Comparison of ENCODE assay signal across 24 mouse cellular contexts in the genomic region with DNA sequence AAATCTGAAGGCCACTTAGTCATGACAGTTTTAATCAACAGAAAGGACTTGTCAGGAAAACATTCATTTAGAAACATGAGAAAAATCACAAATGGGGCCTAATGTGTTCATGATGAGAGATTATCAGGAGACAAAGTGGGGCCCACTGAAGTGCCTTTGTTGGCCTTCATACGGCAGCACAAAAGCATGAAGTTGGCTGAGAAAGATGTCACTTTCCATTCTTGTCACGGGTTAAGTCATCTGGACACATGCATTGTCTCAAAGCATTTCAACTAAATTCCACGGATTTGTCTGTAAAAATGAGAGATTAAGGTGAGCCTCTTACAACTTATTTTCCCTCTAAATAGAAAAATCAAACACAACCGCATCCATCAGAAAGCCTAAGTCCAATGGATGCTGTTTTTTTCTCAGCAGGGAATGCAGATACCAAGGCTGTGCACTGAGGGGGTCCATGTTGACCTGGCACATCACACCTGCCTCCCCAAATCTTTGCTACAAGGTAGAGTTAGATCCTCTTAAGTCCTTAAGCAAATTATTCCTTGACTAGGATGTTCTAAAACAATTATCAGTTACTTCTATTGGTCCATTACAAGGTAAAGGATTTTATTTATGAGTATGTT.
DNase-seq lines count a peak whose midpoint lies in the region; ATAC-seq lines count a peak whose summit lies in the region.
"Had no signal": no experiment of that assay in that cellular context is flagged by ENCODE, and none has a peak within 500 bp of the region (broad histone marks: within the 10 kb centered on the region; RNA-seq: fewer than 3 reads in every experiment).

No protein-coding gene starts in this region.

- H3K27ac ChIP-seq in midbrain, embryonic 12.5 days (replicated peaks) = no peak overlapping the region
- H3K27ac ChIP-seq in midbrain, embryonic 13.5 days = no peak overlapping the region
- H3K27ac ChIP-seq: forebrain, embryonic 15.5 days; heart, adult 2 months; heart, embryonic 15.5 days; hindbrain, embryonic 10.5 days; hindbrain, embryonic 15.5 days had no signal

- WGBS in midbrain, embryonic 12.5 days = 17% methylated on average over 4 of the region's 4 CpGs
- WGBS in midbrain, embryonic 13.5 days = 15% methylated on average over 4 of the region's 4 CpGs

- ATAC-seq in midbrain, embryonic 12.5 days (ENCODE audit: low FRiP score, low read depth) = peak; percentile 60; the same call in 1 of the 2 replicates
- ATAC-seq in midbrain, embryonic 13.5 days = no peak
- ATAC-seq: CD4-positive, CD25-positive, alpha-beta regulatory T cell, adult 4 months; forebrain, embryonic 15.5 days; inflammation-experienced regulatory T-cells, adult 6 months had no signal

- peak; percentile 3 to 5 for DNase-seq in cerebellum, postnatal 14 days
- no peak for DNase-seq in cerebellum, adult 18-20 months
- DNase-seq in heart, adult 11 months = peak; percentile 39
- DNase-seq in heart, postnatal 4 days = no peak
- peak; percentile 94 for DNase-seq in retina, embryonic 14.5 days (ENCODE audit: low spot score)
- DNase-seq in kidney, adult 11 months = no peak
- DNase-seq: adrenal gland, postnatal 10 days; B cell, adult 2 months; cerebellum, adult 11 months; cerebellum, adult 9-10 months; cerebellum, postnatal 36 days; gastrocnemius, postnatal 10 days; heart, adult 2 months; heart, postnatal 14 days had no signal

- peaks cover 53% of the 10 kb centered on the region for H3K27me3 ChIP-seq in midbrain, embryonic 12.5 days
- peaks cover 59% of the 10 kb centered on the region for H3K27me3 ChIP-seq in midbrain, embryonic 13.5 days
- H3K27me3 ChIP-seq: forebrain, embryonic 15.5 days; heart, embryonic 15.5 days; hindbrain, embryonic 15.5 days had no signal

- no peak overlapping the region for H3K9ac ChIP-seq in midbrain, embryonic 12.5 days (replicated peaks)
- no peak overlapping the region for H3K9ac ChIP-seq in midbrain, embryonic 13.5 days (replicated peaks)
- H3K9ac ChIP-seq: forebrain, embryonic 15.5 days; heart, embryonic 15.5 days; hindbrain, embryonic 15.5 days had no signal

- no peak overlapping the region for H3K4me2 ChIP-seq in midbrain, embryonic 12.5 days (replicated peaks)
- H3K4me2 ChIP-seq in midbrain, embryonic 13.5 days (replicated peaks) = no peak overlapping the region
- H3K4me2 ChIP-seq: forebrain, embryonic 15.5 days; heart, embryonic 11.5 days; heart, embryonic 15.5 days; hindbrain, embryonic 15.5 days had no signal

- no peaks in the 10 kb centered on the region; the same call in 1 of the 2 replicates for H3K4me1 ChIP-seq in midbrain, embryonic 12.5 days
- H3K4me1 ChIP-seq in midbrain, embryonic 13.5 days (replicated peaks) = no peaks in the 10 kb centered on the region
- H3K4me1 ChIP-seq: forebrain, embryonic 15.5 days; heart, embryonic 15.5 days; hindbrain, embryonic 10.5 days; hindbrain, embryonic 15.5 days had no signal

- H3K4me3 ChIP-seq in midbrain, embryonic 12.5 days = no peak overlapping the region
- no peak overlapping the region for H3K4me3 ChIP-seq in midbrain, embryonic 13.5 days (replicated peaks)
- H3K4me3 ChIP-seq: forebrain, embryonic 15.5 days; heart, adult 2 months; heart, embryonic 15.5 days; hindbrain, embryonic 10.5 days; hindbrain, embryonic 15.5 days had no signal

- H3K36me3 ChIP-seq in midbrain, embryonic 12.5 days = no peaks in the 10 kb centered on the region
- H3K36me3 ChIP-seq in midbrain, embryonic 13.5 days = no peaks in the 10 kb centered on the region
- H3K36me3 ChIP-seq: forebrain, embryonic 15.5 days; G1E; heart, embryonic 15.5 days; hindbrain, embryonic 10.5 days; hindbrain, embryonic 15.5 days had no signal

- H3K9me3 ChIP-seq in midbrain, embryonic 12.5 days = no peaks in the 10 kb centered on the region
- no peaks in the 10 kb centered on the region for H3K9me3 ChIP-seq in midbrain, embryonic 13.5 days
- H3K9me3 ChIP-seq: forebrain, embryonic 15.5 days; G1E; heart, embryonic 15.5 days; hindbrain, embryonic 10.5 days; hindbrain, embryonic 15.5 days had no signal

Comparison
In these comparisons a context has a peak if more than half of its experiments do, and no peak if none do; other contexts are left out.
1. DNase-seq: peak in cerebellum, postnatal 14 days (2 of 2), heart, adult 11 months (single experiment) and retina, embryonic 14.5 days (single experiment); none in cerebellum, adult 18-20 months (0 of 2), heart, postnatal 4 days (single experiment) and kidney, adult 11 months (single experiment).